Mouse (Mus musculus) fat pad, adult 2 months (tissue): ENCODE results near the gene Txnrd2.
A peak's percentile ranks its signal among the peaks of the same experiment; 100 is the strongest.

Experiments used
- DNase-seq: peaks from one replicate; pipeline ENCODE4 v3.0.0-alpha.2; 2011; ENCODE audit warnings: low read depth, low spot score; ENCODE audit errors: extremely low read depth

Txnrd2 gene

DNA sequence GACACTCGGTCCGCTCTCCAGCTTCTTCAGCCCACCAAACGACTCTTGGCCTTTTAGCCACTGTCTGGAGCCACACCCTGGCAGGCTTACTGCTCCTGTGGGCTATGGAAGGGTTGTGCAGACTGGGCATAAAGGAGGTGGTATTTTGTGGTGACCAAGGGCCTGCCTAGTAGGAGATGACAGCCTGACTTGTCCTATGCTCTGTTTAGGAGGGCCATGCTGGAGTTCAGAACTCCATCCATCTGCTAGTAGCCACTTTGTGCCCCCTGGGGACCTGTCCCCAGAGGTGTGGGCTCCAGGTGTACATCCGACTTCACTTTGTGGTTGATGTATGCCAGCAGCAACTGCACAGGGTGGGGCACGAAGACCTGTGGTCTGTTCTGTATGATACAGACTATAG is 32.6 kb upstream of the Txnrd2 start:
- DNase-seq, result no peak

DNA sequence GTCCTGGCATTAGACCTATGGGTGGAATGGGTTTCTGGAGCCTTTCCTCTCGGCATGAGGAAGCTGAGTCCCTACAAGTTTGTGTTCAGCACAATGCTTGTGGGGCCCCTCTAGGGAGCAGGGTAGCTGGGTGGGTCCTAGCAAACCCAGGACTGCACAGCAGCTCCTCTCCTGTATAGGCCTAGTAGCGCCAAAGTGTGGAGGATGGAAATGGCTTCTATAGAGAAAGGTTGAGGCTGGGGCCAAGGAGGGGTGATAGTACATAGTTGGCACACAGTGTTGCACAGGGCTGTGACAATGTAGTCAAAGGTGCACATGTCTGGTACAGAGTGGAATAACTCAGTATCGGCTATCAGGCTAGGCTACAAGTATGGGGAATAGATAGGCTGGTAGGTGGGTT is 32.1 kb upstream of the Txnrd2 start:
- no peak for DNase-seq

DNA sequence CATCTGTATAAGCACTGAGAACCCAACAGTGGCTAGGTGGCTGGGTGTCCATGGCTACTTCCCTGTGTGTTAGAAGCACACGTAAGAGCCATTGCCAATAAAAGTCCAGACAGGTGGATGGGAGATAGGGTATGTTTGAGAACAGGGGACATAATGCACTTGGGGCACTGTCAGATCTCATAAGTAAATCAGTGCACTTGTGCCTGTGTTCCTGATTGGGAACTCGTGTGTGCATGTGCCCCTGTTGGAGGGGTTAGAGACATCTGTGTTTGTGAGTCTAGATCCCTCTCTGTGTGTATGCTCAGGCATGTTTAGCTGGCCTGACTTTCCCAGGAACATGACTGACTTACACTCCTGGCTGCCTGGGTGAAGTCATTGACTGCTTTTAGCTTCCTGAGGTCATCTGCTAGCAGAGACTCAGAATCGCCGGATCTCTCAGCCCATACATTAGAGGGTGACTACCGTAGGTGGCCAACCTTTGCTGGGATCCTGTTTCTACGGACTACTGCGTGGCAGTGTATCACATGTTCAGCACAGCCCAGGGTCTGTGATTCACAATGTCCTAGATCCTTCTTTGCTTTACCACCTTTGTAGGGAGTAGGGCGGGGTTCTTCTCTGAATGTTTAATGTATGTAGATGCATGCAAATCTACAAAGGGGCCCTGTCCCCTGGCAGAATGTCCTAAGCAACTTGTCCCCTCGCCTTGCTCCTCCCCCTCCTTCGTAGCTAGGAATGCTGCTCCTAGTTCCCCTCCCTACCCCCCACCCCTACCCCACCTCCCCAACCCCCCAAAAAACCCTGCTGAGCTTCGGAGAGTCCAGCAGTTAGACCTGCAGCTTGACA is 31.2 kb upstream of the Txnrd2 start:
- no peak for DNase-seq

DNA sequence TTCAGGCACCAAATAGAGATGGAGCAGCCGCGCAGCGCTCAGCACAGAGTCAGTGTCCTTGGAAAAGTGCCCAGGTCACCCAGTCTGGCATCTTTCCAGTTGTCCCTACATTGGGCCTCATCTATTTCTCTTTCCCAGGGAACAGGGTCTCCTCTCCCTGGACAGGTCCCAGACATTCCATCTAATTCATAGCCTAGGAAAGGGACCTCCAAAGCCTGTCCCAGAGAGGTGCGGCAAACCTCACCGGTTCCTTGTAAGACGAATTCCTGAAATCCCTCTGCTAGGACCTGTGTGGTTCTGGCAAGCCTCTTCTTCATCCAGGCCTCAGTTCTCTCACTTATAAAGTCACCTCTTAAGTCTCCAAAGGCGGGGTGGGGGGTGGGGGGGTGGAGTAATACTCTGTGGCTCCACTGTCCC is 30.6 kb upstream of the Txnrd2 start:
- DNase-seq, result no peak

DNA sequence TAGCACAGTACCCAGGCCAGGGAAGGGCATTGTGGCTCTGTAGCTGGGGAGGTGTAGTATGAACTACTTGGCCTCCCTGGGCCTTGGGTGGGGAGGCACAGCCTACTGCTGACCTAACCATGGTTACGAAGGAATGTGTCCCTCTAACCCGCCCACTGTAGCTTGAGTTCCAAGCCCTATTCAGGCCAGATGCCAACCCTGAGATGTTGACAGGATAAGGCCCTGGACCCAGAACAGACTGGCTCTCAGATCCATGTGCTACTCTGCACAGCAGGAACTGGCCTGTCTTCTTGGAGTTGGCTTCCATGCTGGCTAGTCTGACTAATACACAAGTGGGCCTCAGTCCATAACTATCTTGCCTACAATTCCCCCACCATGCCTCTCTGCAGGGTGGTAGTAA is 30.0 kb upstream of the Txnrd2 start:
- DNase-seq, result peak; percentile 58

GRCm38 (mm10) chr16:18396791-18397621 is 29.2 kb upstream of the Txnrd2 start:
- DNase-seq, result no peak

- DNase-seq, result no peak
Observed at GRCm38 (mm10) chr16:18400028-18400427, 26.2 kb upstream of the Txnrd2 start.

GRCm38 (mm10) chr16:18400472-18401216 is 25.5 kb upstream of the Txnrd2 start:
- no peak for DNase-seq

GRCm38 (mm10) chr16:18403285-18403684 is 22.9 kb upstream of the Txnrd2 start:
- no peak for DNase-seq

DNA sequence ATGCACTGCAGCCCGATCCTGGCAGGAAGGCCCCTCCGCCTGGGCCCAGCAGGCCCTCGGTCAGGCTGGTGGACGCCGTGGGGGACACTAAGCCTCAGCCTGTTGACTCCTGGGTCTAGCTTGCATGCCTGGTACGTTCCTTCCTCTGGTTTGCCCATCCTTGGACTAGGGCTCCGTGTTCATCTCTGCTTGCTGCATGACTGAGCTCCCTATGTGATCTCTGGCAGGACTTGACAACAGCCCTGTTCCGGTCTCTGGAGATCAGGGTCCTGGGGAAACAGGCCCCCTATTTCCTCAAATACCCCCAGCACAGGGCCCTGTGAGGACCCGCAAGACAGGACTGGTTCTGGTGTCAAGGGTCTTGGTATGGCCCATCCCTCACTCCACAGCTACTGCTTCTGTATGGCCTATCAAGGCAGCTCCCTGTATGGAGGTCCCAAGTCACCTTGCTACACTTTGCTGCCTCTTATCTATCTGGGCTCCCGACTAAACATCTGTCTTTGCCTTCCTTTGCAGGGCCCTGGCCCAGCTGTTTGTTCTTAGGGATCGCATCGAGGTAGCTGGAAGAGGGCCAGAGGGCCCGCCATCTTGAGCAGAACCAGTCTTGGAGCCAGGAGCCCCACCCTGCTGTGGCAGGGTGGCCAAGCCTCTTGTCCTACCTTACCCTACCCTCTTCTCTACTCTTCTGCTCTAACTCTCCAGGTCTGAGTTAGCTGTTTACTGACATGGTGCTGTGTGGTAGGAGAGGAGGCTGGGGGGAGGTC is 20.9 kb upstream of the Txnrd2 start:
- no peak for DNase-seq

DNA sequence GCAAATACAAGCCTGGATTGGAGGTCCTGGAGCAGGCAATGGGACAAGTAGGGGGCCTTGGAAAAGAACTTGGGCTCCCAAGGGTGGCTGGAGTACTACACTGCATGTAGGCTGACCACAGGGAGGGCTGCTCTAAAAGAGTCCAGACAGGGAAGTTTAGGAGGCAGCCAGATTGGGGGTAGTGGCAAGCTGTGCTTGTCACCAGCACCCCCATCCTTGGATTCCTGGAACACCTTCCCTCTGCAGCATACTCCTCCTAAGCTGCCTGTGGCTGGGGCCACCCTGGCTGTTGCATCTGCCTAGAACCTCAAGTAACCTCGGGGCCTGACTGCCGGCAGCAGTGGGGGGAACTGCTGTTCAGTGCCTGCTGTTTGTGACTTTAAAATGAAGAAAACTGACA is 20.3 kb upstream of the Txnrd2 start:
- DNase-seq, result no peak

- DNase-seq, result no peak
Observed at GRCm38 (mm10) chr16:18406293-18406692, 19.9 kb upstream of the Txnrd2 start.

DNA sequence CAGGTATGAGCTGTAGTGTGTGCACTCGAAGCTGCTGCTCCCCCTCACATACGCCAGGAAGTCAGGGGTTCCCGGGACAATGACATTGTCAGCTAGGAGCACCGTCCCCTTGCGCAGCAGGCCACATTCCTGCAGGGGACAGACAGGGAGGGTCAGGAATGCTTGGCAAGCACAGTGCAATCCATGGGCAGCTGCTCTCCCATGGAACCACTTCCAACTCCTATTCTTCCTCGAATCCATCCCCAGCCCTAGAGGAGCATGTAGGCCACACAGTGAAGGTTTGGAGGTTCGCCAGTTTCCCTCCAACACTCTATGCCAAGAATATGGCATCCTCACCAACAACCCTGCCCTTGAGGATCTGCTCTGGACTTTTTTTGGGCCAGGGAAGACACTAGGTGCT is 18.3 kb upstream of the Txnrd2 start:
- DNase-seq, result no peak

DNA sequence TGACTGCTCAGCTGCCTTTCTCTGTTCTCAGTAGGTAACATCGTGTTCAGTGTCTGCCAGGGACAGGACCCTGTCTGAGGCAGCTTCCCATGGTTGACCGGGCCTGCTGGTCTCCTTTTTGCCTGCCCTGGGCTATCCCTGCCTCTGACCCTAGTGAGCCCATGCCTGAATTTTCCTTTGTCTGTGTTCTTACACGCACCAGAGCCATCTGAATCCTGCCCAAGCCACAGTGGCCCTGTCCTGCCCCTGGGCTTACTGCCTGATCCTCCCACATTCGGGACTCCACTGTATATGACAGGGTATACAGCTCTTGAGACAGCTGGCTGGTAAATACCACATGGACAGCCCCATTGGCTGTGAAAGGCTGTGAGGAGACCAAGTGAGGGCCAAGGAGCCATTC is 16.4 kb upstream of the Txnrd2 start:
- no peak for DNase-seq

- no peak for DNase-seq
Observed at GRCm38 (mm10) chr16:18410418-18410817, 15.8 kb upstream of the Txnrd2 start.

GRCm38 (mm10) chr16:18411026-18411649 is 15.0 kb upstream of the Txnrd2 start:
- DNase-seq, result no peak

DNA sequence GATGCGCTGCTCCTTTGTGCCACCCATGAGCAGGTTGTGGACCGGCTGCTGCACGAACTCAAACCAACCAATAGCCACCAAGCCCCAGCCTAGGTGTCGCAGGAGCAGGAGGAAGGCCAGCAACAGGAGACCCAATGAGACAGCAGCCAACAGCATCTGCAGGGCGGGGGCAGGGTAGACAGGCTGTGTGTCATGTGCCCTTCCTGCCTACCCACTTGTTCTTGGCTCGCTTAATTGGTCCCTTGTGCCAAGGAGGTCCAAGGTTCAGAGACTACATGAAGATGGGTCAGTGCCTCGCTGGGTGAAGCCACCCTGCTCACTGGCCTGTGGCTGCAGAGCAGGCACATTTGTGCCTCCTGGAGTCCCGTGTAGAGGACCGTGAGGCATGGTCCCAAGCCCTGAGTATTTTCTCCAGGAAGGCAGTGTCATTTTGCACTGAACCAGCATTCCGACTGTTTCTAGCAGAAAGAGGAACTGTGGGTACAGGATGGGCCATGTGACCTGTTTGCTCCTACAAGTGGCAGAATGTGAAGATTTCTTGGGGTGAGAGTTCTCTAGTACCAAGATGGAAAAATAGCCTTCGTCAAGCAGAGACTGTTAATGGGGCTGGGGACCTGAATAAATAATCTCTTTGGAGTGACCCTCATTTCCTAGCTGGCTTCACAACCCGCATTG is 14.2 kb upstream of the Txnrd2 start:
- DNase-seq, result peak; percentile 71

DNA sequence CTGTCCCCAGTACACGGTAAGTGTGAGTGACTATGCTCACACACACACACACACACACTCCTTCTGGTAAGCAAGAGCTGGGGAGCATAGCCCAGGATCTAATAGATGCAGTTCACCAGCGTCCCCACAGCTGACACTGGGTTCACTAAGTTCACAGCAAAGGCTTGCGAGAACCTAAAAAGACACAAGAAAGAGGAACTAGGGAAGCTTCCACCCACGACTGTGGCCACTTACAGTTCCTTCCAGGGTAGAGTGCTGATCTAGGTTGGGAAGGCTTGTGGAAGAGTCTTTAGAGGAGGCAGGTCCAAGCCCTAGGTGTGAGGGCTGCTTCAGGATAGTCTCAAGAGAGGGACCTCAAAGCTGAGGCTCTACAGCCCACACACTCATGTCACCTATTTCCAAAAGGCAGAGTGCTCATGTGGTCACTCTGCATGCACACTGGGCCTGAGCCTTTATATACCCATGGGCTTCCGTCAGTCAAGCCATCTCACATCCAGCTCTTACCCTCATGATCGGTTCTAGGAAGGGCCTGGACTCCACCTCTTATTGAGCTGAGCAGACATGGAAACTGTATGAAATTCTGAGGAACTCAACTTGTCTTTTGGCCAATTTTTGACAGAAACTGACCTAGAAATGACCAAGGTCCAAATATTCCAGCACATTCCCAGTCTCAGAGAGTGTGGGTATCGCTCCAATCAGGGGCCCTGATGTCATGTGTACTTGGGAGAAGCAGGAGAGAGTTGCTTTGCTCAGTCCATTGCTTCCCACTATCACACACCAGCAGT is 13.0 kb upstream of the Txnrd2 start:
- DNase-seq, result no peak
